Mouse (Mus musculus): Measurements from ENCODE around the gene Fam19a5. TPM values are rescaled to one million over a fixed set of nuclear protein-coding genes. Genes with fewer than 3 reads are reported as not detected.

The Fam19a5 gene
- polyA plus RNA-seq, 1 experiment from 2014 or later: 7.4 TPM

DNA sequence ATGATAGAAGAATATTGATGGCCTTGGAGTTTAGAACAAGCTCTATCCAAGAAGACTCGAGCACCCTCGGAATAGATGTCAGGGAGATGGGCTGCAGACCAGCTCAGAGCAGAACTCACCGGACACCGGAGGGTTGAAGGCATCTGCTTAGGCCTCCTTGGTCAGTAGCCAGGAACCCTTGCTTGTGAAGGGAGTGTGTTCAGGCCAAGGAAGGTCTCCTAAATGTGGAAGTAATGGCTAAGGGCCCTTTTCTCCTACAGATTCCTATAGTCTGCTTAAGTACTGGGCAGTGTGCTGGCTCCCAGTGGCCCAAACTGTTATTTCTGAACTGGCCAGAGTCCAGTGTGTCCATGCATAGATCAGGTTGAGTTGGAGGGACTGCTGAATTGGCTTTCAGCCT is 53.7 kb downstream of the Fam19a5 start:
- Histone ChIP-seq H3K27ac (replicated peaks) (no peak overlapping the region), H3K4me2 (replicated peaks) (no peak overlapping the region), H3K36me3 (no peaks in the 10 kb centered on the region), H3K9me3 (no peaks in the 10 kb centered on the region), H3K4me1 (peaks cover 5% of the 10 kb centered on the region; the same call in 1 of the 2 replicates), H3K4me3 (no peak overlapping the region), H3K27me3 (no peaks in the 10 kb centered on the region), H3K9ac (replicated peaks) (no peak overlapping the region)
- ATAC-seq (ENCODE audit: low FRiP score, low read depth): no peak
- WGBS: 97% methylated on average over 4 of the region's 4 CpGs

- ATAC-seq (ENCODE audit: low FRiP score, low read depth): no peak
- 92% methylated on average over 4 of the region's 4 CpGs for WGBS
- no peak overlapping the region for H3K27ac ChIP-seq (replicated peaks)
Observed at GRCm38 (mm10) chr15:87598636-87599035, 54.5 kb downstream of the Fam19a5 start.

DNA sequence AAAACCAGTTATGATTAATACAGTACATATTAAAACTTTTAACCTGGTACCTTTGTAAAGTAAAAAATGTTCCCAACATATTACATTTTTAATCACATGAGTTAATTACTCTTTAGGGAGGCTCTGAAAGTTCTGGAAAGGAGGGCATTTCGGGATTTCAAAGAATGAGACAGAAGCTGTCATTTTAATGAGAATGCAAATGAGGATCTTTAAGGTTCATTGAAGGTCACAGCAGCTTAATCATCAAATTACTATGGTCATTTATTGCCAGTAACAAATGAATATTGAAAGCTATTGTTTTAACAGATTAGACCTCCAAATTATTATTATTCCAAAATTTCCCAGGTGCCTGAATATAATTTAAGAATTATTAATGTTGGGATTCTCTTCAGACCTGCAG is 59.2 kb downstream of the Fam19a5 start:
- Histone ChIP-seq H3K9ac (replicated peaks) (no peak overlapping the region), H3K9me3 (no peaks in the 10 kb centered on the region), H3K4me3 (no peak overlapping the region), H3K4me2 (replicated peaks) (no peak overlapping the region), H3K27me3 (no peaks in the 10 kb centered on the region; the same call in 1 of the 2 replicates), H3K36me3 (no peaks in the 10 kb centered on the region), H3K27ac (replicated peaks) (no peak overlapping the region), H3K4me1 (peaks cover 8% of the 10 kb centered on the region; the same call in 1 of the 2 replicates)
- no peak for ATAC-seq (ENCODE audit: low FRiP score, low read depth)
- WGBS: 43% methylated on average over 1 of the region's 1 CpGs

More at GRCm38 (mm10) chr15:87598636-87599035, 54.5 kb downstream of the Fam19a5 start:
- Histone ChIP-seq H3K4me3 (no peak overlapping the region), H3K27me3 (no peaks in the 10 kb centered on the region), H3K4me1 (peaks cover 5% of the 10 kb centered on the region; the same call in 1 of the 2 replicates), H3K9me3 (no peaks in the 10 kb centered on the region), H3K4me2 (replicated peaks) (no peak overlapping the region), H3K36me3 (no peaks in the 10 kb centered on the region), H3K9ac (replicated peaks) (no peak overlapping the region)

- Histone ChIP-seq H3K4me1 (peaks cover 8% of the 10 kb centered on the region; the same call in 1 of the 2 replicates), H3K4me2 (replicated peaks) (no peak overlapping the region), H3K27ac (replicated peaks) (no peak overlapping the region), H3K9ac (replicated peaks) (no peak overlapping the region), H3K4me3 (no peak overlapping the region), H3K36me3 (no peaks in the 10 kb centered on the region), H3K9me3 (no peaks in the 10 kb centered on the region), H3K27me3 (no peaks in the 10 kb centered on the region; the same call in 1 of the 2 replicates)
- no peak for ATAC-seq (ENCODE audit: low FRiP score, low read depth)
- WGBS: 59% methylated on average over 9 of the region's 9 CpGs
Observed at GRCm38 (mm10) chr15:87605504-87606280, 61.6 kb downstream of the Fam19a5 start.

GRCm38 (mm10) chr15:87606702-87607101 is 62.6 kb downstream of the Fam19a5 start:
- Histone ChIP-seq H3K27ac (replicated peaks) (no peak overlapping the region), H3K4me2 (replicated peaks) (no peak overlapping the region), H3K4me3 (no peak overlapping the region), H3K9me3 (no peaks in the 10 kb centered on the region), H3K36me3 (no peaks in the 10 kb centered on the region), H3K4me1 (peaks cover 8% of the 10 kb centered on the region; the same call in 1 of the 2 replicates), H3K9ac (replicated peaks) (no peak overlapping the region), H3K27me3 (no peaks in the 10 kb centered on the region; the same call in 1 of the 2 replicates)
- 89% methylated on average over 10 of the region's 10 CpGs for WGBS
- ATAC-seq (ENCODE audit: low FRiP score, low read depth): no peak

GRCm38 (mm10) chr15:87609236-87609635 is 65.1 kb downstream of the Fam19a5 start:
- Histone ChIP-seq H3K9ac (replicated peaks) (no peak overlapping the region), H3K4me2 (replicated peaks) (no peak overlapping the region), H3K4me1 (peaks cover 4% of the 10 kb centered on the region; the same call in 1 of the 2 replicates), H3K27me3 (no peaks in the 10 kb centered on the region), H3K4me3 (no peak overlapping the region), H3K9me3 (no peaks in the 10 kb centered on the region), H3K27ac (replicated peaks) (no peak overlapping the region), H3K36me3 (no peaks in the 10 kb centered on the region)
- ATAC-seq (ENCODE audit: low FRiP score, low read depth): no peak
- WGBS: 96% methylated on average over 1 of the region's 1 CpGs

DNA sequence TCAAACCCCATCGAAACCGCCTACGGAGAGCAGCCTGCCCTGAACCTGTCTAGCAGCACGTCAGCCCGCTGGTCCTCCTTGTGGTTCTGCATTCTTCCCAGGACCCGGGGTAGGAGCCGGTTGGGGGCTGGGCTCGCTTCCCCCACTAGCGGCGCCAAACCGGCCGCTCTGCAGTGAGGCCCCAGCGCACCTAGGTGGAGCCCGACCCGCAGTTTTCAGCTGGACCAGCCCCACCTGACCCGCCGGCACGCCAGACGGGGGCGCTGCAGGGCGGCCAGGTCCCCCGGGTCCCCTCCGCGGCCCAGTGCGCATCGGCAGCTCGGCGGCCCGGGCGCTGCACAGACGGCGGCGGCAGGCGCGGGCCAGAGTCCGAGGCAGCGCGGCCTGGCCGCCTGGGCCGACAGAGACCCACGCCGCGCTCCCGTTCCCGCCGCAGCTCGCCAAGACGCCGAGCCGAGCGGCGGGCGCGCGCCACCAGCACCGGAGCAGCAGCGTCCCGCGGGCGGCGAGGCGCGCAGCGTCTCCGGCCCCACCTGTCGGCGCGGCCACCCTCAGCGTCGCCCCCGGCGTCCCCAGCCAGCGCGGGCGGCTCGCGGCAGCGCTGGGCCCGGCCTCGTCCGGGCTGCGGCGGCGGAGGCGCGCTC is 80.0 kb downstream of the Fam19a5 start:
- H3K4me1 ChIP-seq: peaks cover 39% of the 10 kb centered on the region
- H3K36me3 ChIP-seq: no peaks in the 10 kb centered on the region
- ATAC-seq (ENCODE audit: low FRiP score, low read depth): peak; percentile 88

GRCm38 (mm10) chr15:87624610-87625091 is 80.6 kb downstream of the Fam19a5 start:
- H3K27ac ChIP-seq (replicated peaks): peak overlapping the region; percentile 80
- no peaks in the 10 kb centered on the region for H3K36me3 ChIP-seq
- H3K4me1 ChIP-seq: peaks cover 39% of the 10 kb centered on the region
- no peaks in the 10 kb centered on the region for H3K9me3 ChIP-seq
- ATAC-seq (ENCODE audit: low FRiP score, low read depth): no peak
- H3K9ac ChIP-seq (replicated peaks): peak overlapping the region; percentile 92
- H3K27me3 ChIP-seq: peaks cover 38% of the 10 kb centered on the region
- WGBS: 0% methylated on average over 27 of the region's 76 CpGs
- peak overlapping the region; percentile 96 for H3K4me2 ChIP-seq (replicated peaks)
- peak overlapping the region; percentile 76 for H3K4me3 ChIP-seq

More for the DNA sequence above, 80.0 kb downstream of the Fam19a5 start:
- H3K27ac ChIP-seq (replicated peaks): peak overlapping the region; percentile 80
- peak overlapping the region; percentile 92 for H3K9ac ChIP-seq (replicated peaks)
- H3K9me3 ChIP-seq: no peaks in the 10 kb centered on the region
- peaks cover 38% of the 10 kb centered on the region for H3K27me3 ChIP-seq
- WGBS: under 1% methylated on average over 80 of the region's 86 CpGs
- H3K4me3 ChIP-seq: peak overlapping the region; percentile 76
- peak overlapping the region; percentile 96 for H3K4me2 ChIP-seq (replicated peaks)

DNA sequence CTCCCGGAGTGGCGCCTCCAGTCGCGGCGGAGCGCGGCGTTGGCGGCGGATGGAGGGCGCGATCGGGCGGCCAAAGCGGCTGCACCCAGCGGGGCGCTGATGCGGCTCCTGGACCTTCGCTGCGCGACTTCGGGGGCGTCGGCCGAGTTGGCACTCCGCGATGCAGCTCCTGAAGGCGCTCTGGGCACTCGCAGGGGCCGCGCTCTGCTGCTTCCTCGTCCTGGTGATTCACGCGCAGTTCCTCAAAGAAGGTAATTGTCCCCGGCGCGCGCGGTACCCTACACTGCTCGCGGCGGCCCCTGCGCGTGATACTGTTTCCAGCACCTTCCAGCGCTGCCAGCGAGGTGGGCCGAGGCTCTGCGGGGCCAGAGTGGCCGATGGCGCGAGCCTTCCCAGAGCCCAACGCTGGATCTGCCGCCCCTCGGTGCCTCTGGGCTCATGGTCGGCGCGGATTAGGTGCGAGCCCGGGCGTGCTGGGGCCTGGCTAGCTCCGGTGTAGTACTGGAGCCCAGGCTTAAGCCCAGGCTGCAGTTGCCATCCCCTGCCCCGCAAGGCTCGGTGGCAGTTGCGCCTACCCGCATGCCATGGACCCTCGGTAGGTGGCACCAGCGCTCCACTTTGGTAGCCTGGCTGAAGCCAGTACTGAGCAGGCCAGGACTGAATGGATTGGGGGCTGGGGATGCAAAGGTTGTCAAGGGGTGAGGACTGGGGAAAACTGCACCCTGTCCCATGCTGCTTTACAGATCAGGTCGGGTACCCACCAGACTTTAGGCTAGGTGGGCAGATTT is 81.3 kb downstream of the Fam19a5 start:
- peak overlapping the region; percentile 92 for H3K9ac ChIP-seq (replicated peaks)
- under 1% methylated on average over 68 of the region's 68 CpGs for WGBS
- H3K4me2 ChIP-seq (replicated peaks): peak overlapping the region; percentile 96
- peaks cover 39% of the 10 kb centered on the region for H3K4me1 ChIP-seq
- peak overlapping the region; percentile 80 for H3K27ac ChIP-seq (replicated peaks)
- H3K9me3 ChIP-seq: no peaks in the 10 kb centered on the region
- peak; percentile 76 for ATAC-seq (ENCODE audit: low FRiP score, low read depth)
- peaks cover 38% of the 10 kb centered on the region for H3K27me3 ChIP-seq
- H3K36me3 ChIP-seq: no peaks in the 10 kb centered on the region
- peak overlapping the region; percentile 76 for H3K4me3 ChIP-seq

GRCm38 (mm10) chr15:87635272-87635671 is 91.2 kb downstream of the Fam19a5 start:
- Histone ChIP-seq H3K9me3 (no peaks in the 10 kb centered on the region), H3K4me3 (no peak overlapping the region), H3K27me3 (no peaks in the 10 kb centered on the region), H3K27ac (replicated peaks) (no peak overlapping the region), H3K4me2 (replicated peaks) (no peak overlapping the region), H3K4me1 (peaks cover 5% of the 10 kb centered on the region; the same call in 1 of the 2 replicates), H3K36me3 (no peaks in the 10 kb centered on the region), H3K9ac (replicated peaks) (no peak overlapping the region)
- ATAC-seq (ENCODE audit: low FRiP score, low read depth): no peak
- 94% methylated on average over 5 of the region's 5 CpGs for WGBS

GRCm38 (mm10) chr15:87636407-87636806 is 92.3 kb downstream of the Fam19a5 start:
- H3K9ac ChIP-seq (replicated peaks): no peak overlapping the region
- 86% methylated on average over 4 of the region's 4 CpGs for WGBS
- ATAC-seq (ENCODE audit: low FRiP score, low read depth): no peak
- H3K4me1 ChIP-seq: peaks cover 5% of the 10 kb centered on the region; the same call in 1 of the 2 replicates
- no peaks in the 10 kb centered on the region for H3K36me3 ChIP-seq
- no peak overlapping the region for H3K27ac ChIP-seq (replicated peaks)
- no peak overlapping the region for H3K4me3 ChIP-seq
- H3K27me3 ChIP-seq: no peaks in the 10 kb centered on the region
- no peaks in the 10 kb centered on the region for H3K9me3 ChIP-seq
- no peak overlapping the region for H3K4me2 ChIP-seq (replicated peaks)
